Mouse (Mus musculus): ENCODE results near the gene Twf2.
A peak's percentile ranks its signal among the peaks of the same experiment; 100 is the strongest.

The Twf2 gene

DNA sequence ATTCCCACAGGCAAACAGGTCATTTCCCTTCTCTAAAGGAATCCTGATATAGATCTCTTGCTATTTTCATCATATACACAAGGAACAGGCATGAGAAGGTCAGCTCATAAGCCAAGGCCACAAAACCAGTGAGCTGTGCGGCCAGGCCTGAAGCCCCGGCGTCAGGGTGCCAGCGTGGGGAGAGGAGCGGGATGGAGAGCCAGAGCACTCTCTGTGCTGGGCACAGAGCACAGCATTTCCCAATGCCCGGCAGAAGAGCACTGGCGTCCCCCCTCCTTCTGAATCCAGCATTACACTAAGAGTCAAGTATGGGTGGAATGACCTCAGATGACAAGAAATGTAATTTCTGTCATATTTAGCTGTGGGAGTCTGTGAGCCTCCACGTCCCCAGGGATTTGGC, 34.5 kb downstream of the Twf2 start:
- no peak for DNase-seq (ENCODE audit: low spot score)

DNA sequence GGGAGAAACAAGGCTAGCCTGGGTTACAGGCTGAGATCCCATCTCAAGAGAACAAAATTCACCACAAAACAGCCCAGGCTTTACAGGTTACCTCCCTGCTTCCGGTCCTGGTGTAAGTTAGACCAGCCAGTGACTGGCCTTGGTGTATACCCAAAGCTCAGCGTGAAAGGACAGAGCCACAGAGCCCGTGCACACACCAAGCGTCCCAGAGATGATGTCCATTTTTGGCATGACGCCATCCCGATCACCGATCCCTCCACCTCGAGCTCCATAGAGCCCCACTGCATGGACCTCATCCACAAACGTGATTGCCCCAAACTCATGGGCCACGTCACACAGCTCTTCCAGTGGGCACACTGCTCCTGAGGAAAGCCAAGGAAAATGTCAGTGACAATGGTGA, 35.0 kb downstream of the Twf2 start:
- no peak for DNase-seq (ENCODE audit: low spot score)

DNA sequence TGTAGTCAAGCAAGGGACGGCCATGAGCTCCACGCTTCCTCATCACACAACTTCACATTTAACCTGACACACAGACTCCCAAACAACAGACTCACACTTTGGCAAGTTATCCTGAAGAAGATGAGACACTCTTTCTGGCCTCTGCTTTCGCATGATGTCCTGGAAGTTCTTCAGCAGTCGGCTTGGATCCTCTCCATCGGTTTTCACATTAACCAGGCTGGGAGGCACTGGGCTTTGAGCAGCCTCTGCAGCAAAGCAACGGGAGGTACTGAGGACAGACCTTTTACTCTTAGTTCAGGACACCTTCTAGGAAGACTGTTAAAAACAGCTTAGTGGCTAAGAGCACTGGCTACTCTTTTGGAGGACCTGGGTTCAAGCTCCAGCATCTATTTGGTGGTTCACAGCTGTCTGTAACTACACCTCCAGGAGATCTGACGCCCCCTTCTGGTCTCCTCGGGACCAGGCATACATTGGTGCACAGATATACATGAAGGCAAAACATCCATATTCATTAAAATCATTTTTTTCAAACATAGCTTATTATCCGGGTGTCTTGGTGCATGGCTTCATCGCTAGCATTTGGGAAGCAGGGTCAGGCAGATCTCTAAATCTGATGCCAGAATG, 38.7 kb downstream of the Twf2 start:
- no peak for DNase-seq (ENCODE audit: low spot score)

DNA sequence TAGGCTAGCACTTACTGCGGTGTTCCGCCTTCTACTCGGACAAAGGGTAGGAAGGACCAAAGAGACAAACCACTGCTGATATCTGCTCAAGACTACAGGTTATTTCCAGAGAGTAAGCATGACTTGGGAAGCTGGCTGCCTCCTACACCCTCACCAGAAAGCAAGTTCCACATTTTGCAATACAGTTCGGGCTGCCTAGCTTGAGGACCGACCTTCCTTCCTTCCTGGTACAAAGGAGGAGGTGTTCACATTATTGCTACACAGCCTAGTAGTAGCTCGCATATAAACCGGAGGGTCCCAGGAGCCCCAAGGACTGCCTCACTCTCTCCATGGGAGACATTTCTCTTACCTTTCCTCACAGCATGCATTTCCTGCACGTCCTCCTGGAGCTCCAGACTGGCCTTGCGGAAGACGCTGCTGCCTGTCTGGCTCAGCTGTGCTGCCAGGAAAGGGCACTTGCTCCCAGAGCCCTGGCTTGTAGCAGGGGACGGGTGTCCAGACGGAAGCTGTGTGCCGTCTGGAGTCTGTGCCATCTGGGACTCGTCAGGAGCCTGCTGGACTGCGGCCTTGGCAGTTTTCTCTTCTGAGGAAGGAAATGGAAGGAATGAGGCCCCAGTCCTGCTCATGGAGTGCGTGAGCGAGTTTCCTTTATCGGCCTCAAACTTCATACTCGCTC, 40.0 kb downstream of the Twf2 start:
- peak; percentile 69 for DNase-seq (ENCODE audit: low spot score)

DNA sequence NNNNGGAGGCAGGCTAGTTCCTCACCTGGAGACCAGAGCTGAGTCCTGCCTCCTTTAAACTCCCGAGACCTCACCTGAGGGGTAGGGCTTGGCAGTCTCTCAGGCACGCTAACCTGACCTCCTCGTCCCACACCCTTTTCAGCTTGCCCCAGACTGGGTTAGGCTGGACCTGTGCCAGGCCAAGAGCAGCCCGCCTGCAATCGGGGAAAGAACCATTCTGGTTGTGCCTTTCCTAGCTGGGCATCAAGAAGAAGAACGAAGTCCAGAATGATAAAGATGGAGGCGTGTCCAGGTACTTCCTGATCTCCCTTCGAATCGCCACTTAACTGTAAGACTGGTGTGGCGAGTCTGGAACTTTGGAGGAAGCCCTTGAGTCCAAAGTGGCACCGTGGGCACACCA, 46.6 kb downstream of the Twf2 start:
- DNase-seq (ENCODE audit: low spot score) = peak; percentile 71

DNA sequence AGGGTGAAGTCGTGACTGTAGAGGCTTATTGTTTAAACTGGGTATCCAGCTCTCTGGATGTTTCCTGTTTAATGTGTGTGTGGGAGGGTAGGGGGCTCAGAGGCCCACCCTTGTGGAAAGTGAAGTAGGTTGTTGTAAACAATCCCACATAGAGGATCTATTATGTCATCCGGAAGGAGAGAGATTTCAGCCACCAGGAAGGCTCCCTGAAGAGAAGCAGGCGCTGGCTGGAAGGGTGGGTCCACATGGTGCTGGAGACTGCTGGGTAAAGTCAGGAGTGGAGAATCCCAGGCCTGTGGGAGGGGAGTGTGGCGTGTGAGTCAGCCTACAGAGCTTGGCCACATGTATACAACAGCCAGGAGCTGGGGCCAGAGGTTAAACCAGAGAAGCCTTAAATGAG, 47.3 kb downstream of the Twf2 start:
- DNase-seq (ENCODE audit: low spot score) = peak; percentile 82

DNA sequence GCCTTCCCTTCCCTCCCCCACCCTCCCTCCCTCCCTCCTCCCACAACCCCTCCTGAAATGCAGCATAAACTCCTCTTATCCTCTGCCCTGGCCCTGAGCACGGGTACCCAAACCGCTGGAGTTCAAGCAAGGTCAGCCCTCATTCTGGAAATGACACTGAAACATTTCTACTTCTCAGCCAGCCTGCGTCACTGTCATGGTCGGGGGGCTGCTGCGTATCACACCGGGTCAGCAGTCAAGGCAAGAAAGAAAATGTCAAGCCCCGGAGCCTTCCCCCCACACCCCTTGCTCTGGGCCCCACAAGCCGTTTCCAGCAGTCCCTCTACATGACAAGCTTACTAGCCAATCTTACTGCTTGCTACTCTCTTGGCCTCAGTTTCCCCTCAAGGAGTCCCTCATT, 48.2 kb downstream of the Twf2 start:
- DNase-seq (ENCODE audit: low spot score) = no peak

DNA sequence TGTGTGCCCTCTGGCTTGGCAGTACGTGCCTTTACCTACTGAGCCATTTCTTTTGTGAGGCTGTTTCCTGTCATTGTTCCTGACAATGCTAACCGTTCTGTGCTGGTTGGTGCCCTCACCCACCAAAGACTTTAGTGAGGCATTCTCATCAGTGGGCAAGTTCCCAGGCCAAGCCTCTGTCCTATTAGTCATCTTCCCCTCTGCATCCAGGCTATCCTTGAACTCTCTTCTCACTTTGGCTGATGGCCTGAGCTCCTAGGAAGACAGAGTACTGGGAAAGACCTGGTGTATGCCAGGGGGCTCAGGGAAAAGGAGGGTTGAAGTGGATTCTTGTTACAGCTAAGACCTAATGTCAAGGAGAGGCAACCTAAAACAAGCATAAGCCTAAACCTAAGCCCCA, 51.1 kb downstream of the Twf2 start:
- DNase-seq (ENCODE audit: low spot score) = no peak

DNA sequence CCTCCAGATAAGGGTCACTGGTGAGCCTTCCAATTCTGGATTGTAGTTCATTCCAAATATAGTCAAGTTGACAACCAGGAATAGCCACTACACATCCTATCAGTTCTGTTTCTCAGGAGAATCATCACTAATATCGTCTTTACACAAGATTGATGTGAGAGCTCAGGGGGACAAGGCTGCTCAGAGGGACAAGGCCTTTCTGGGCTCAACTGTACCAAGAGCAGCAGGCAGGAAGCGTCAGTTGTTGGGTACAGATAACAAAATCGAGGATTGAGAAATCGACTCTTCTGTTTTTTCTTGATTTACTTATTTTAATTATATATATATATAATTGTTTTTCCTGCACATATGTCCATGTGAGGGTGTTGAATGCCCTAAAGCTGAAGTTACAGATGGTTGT, 55.5 kb downstream of the Twf2 start:
- no peak for DNase-seq (ENCODE audit: low spot score)

DNA sequence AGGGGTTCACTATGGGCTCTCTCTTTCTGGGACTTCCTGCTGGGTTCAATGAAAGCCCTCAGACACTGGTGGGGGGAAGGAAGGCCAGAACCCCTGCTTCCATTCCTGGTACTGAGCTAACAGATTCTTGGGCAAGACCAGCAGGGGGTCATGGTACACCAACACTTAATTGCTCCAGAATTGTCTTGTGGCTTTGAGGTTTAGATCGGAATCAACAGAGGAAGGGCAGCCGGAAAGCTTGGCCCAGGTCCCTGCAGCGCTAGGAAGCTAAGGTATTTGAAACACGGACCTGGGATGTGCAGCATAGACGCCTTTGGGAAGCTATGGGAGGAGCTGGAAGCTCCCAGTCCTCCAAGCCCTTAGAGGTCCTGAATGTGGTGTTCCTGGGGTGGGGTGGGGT, 56.1 kb downstream of the Twf2 start:
- DNase-seq (ENCODE audit: low spot score) = no peak

DNA sequence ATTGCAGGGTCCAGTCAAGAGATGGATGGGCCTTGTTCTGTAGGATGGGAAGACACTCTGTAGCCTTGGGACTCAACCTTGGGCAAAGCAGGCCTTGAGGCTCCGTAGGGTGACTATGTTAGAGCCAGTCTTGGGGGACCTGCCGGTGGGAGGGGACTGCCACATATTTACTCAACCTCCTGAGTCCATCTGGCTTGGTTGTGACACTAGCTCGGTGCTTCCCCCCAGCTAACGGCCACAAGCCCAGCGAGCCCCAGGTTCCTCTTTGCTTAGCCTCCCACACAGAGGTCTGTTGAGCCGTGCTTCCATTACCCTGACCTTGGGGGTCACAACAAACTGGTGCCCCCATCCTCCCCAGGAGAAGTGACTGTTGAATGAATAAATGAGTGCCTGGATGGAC, 58.1 kb downstream of the Twf2 start:
- DNase-seq (ENCODE audit: low spot score) = no peak

DNA sequence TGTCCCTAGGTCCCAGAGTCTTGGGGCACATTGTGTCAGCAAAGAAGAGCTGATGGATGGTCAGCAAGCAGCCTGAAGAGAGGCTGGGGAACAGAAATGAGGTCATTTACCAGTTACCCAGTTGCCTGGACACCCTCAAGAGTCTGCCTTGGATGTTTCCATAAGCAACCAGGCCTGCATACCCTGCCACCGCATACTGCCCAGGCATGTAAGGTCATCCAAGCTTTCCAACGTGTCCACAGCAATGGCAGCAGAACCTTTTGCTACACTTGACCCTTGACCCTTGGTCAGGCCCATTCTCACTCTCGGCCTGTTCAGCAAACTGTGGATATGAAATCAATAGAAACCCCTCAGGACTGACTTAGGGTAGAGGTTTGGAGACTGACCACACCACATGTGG, 58.6 kb downstream of the Twf2 start:
- no peak for DNase-seq (ENCODE audit: low spot score)

DNA sequence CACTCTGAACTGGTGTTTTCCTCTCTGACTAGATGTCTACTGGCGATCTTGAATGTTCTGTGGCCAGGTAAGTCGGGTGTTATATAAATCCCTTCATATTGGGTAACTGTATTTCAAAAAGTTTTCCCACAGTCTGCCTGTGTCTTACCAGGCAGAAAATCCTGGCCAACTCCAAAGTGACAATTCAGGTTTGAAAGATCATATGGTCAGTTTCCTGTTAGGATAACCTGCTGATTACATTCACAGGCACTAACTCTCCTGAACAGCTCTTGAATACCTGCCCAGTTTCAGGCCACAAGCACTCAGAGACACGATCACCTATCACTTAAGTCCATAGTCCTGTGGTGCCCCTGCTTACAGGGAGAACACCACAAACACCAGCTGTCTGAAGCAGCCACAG, 59.2 kb downstream of the Twf2 start:
- peak; percentile 62 for DNase-seq (ENCODE audit: low spot score)

DNA sequence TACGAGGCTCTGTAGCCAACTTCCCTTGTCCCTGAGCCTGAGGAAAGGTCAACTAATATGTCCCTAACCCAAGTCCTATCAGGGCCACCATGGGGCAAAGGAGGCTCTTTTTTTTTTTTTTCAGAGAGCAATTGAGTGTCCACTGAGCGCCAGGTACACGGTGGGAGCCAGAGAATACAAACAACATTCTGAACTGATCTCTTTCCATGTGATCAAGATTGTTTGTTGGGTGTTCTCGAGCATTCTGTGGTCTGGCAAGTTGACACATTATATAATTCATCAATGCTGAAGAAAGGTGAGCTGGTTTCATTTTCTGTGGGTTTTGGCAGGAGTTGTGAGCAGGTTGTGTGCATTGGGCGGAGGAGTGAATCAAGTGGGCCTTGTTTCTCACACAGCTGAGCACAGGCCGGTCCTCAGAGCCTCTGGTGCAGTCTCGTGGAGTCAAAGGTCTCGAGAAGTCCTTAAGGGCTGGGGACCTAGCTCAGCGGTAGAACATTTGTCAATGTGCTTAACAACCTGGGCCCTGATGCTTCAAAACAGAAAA, 60.5 kb downstream of the Twf2 start:
- peak; percentile 88 for DNase-seq (ENCODE audit: low spot score)

Data from lung, postnatal 25 days (tissue).